Comparison of ENCODE assay signal across 10 mouse cellular contexts in genomic region chr14:55518897-55519296, GRCm38 (mm10). TPM values are rescaled to one million over a fixed set of nuclear protein-coding genes. Genes with fewer than 3 reads are reported as not detected.
A peak's percentile ranks its signal among the peaks of the same experiment; 100 is the strongest.
DNase-seq lines count a peak whose midpoint lies in the region; ATAC-seq and TF ChIP-seq lines count a peak whose summit lies in the region.
"Had no signal": no experiment of that assay in that cellular context is flagged by ENCODE, and none has a peak within 500 bp of the region (broad histone marks: within the 10 kb centered on the region; RNA-seq: fewer than 3 reads in every experiment).

No protein-coding gene starts in this region.

- no peak for TF ChIP-seq EP300 in heart, adult 2 months (IDR thresholded peaks at IDR 0.05; ENCODE audit: insufficient read depth, low read depth, low read length)

- H3K36me3 ChIP-seq in forebrain, embryonic 16.5 days (ENCODE audit: control insufficient read depth, insufficient read depth) = no peaks in the 10 kb centered on the region
- no peaks in the 10 kb centered on the region for H3K36me3 ChIP-seq in neural tube, embryonic 12.5 days
- no peaks in the 10 kb centered on the region for H3K36me3 ChIP-seq in heart, adult 2 months (ENCODE audit: control insufficient read depth, insufficient read depth, low read length)

- intact Hi-C loops in heart, adult 2 months (cut with DNase I) = no loop called here

- TF ChIP-seq CTCF in brain, embryonic 14.5 days (IDR thresholded peaks at IDR 0.05; ENCODE audit: borderline replicate concordance, extremely low read depth, insufficient read depth, insufficient read length) = no peak
- no peak for TF ChIP-seq CTCF in heart, adult 2 months (IDR thresholded peaks at IDR 0.05)

- peaks cover 10% of the 10 kb centered on the region for H3K4me1 ChIP-seq in forebrain, embryonic 16.5 days (replicated peaks; ENCODE audit: control insufficient read depth, insufficient read depth, low read length)
- peaks cover 25% of the 10 kb centered on the region for H3K4me1 ChIP-seq in neural tube, embryonic 12.5 days
- H3K4me1 ChIP-seq in heart, adult 2 months (ENCODE audit: control insufficient read depth, insufficient read depth, low read length) = no peaks in the 10 kb centered on the region

- H3K4me3 ChIP-seq in forebrain, embryonic 16.5 days (replicated peaks; ENCODE audit: low read length) = no peak overlapping the region
- no peak overlapping the region for H3K4me3 ChIP-seq in neural tube, embryonic 12.5 days
- H3K4me3 ChIP-seq in heart, adult 2 months = no peak overlapping the region

- no peaks in the 10 kb centered on the region for H3K79me2 ChIP-seq in heart, adult 2 months (replicated peaks; ENCODE audit: control insufficient read depth, insufficient read depth, low read length)

- ATAC-seq in forebrain, embryonic 16.5 days = peak; percentile 34; the same call in 1 of the 2 replicates
- ATAC-seq in neural tube, embryonic 12.5 days (ENCODE audit: low FRiP score, low read depth) = peak; percentile 71

- no peak for TF ChIP-seq POLR2A in brain, embryonic 14.5 days (IDR thresholded peaks at IDR 0.05; ENCODE audit: borderline replicate concordance, extremely low read depth, insufficient read depth, insufficient read length, poor library complexity, severe bottlenecking)
- TF ChIP-seq POLR2A in heart, adult 2 months (IDR thresholded peaks at IDR 0.05; ENCODE audit: insufficient read depth, low read depth, low read length) = no peak

- H3K27me3 ChIP-seq in forebrain, embryonic 16.5 days (replicated peaks; ENCODE audit: control insufficient read depth, insufficient read depth, low read length) = no peaks in the 10 kb centered on the region
- peaks cover 14% of the 10 kb centered on the region for H3K27me3 ChIP-seq in neural tube, embryonic 12.5 days (replicated peaks)
- H3K27me3 ChIP-seq in heart, adult 2 months (ENCODE audit: control insufficient read depth, insufficient read depth, low read length) = peaks cover 10% of the 10 kb centered on the region

- DNase-seq in brain, embryonic 14.5 days (ENCODE audit: low read depth) = peak; percentile 79
- peak; percentile 63 to 68 for DNase-seq in layer of hippocampus, postnatal 14 days (ENCODE audit: low spot score in 2 of 2)
- no peak for DNase-seq in urinary bladder, postnatal 14 days (ENCODE audit: low spot score)
- no peak for DNase-seq in urinary bladder, postnatal 4 days (ENCODE audit: low spot score in 2 of 2)
- no peak for DNase-seq in heart, adult 2 months
- no peak for DNase-seq in adrenal gland, postnatal 10 days
- DNase-seq: kidney, postnatal 36 days had no signal

- WGBS in forebrain, embryonic 16.5 days = 59% methylated on average over 2 of the region's 2 CpGs
- 31% methylated on average over 2 of the region's 2 CpGs for WGBS in neural tube, embryonic 12.5 days
- WGBS in heart, adult 2 months = 77% methylated on average over 2 of the region's 2 CpGs

- no peak overlapping the region for H3K4me2 ChIP-seq in forebrain, embryonic 16.5 days (ENCODE audit: low read length)
- H3K4me2 ChIP-seq in neural tube, embryonic 12.5 days (replicated peaks) = no peak overlapping the region; the same call in 1 of the 2 replicates

- H3K9me3 ChIP-seq in forebrain, embryonic 16.5 days (ENCODE audit: control insufficient read depth, low read length) = no peaks in the 10 kb centered on the region
- H3K9me3 ChIP-seq in neural tube, embryonic 12.5 days = no peaks in the 10 kb centered on the region

- H3K27ac ChIP-seq in forebrain, embryonic 16.5 days (ENCODE audit: low read length) = no peak overlapping the region
- H3K27ac ChIP-seq in neural tube, embryonic 12.5 days = no peak overlapping the region
- H3K27ac ChIP-seq in heart, adult 2 months = no peak overlapping the region

- H3K9ac ChIP-seq in forebrain, embryonic 16.5 days (replicated peaks; ENCODE audit: low read depth, low read length) = no peak overlapping the region
- no peak overlapping the region for H3K9ac ChIP-seq in neural tube, embryonic 12.5 days
- no peak overlapping the region for H3K9ac ChIP-seq in heart, adult 2 months (ENCODE audit: low read depth, low read length)

RNA-seq across cellular contexts. Expression of gene Nrl, which starts 5.9 kb away (rescaled TPM):
- 0.56 and 0.69 TPM in 2 replicates for polyA plus RNA-seq in brain, embryonic 14.5 days (2012; rRNA removed)
- polyA plus RNA-seq in forebrain, embryonic 16.5 days (2015; fragmentation: Nextera tagmentation; extraction: Ambion mirVana) = not detected in 2 replicates
- 1 to 10 TPM; 1.5 to 2.2 TPM for total RNA-seq in layer of hippocampus, postnatal 14 days (2021)
- polyA plus RNA-seq in neural tube, embryonic 12.5 days (2016; fragmentation: Nextera tagmentation; extraction: Ambion mirVana) = 0.10 and 0.19 TPM in 2 replicates
- total RNA-seq in heart, adult 2 months (2021) = not detected
- not detected in 2 replicates for polyA plus RNA-seq in heart, adult 2 months (2012; rRNA removed)
- total RNA-seq in adrenal gland, postnatal 10 days (2021) = not detected
- polyA plus RNA-seq: lung, embryonic 16.5 days had no signal

RNA-seq across cellular contexts. Expression of gene Cpne6, which starts 8.7 kb away (rescaled TPM):
- polyA plus RNA-seq in brain, embryonic 14.5 days (2012; rRNA removed) = 6.7 and 9.5 TPM in 2 replicates
- polyA plus RNA-seq in forebrain, embryonic 16.5 days (2015; fragmentation: Nextera tagmentation; extraction: Ambion mirVana) = 9.9 and 18.0 TPM in 2 replicates
- total RNA-seq in layer of hippocampus, postnatal 14 days (2021) = 100 to 1,000 TPM; 544 to 545 TPM
- polyA plus RNA-seq in neural tube, embryonic 12.5 days (2016; fragmentation: Nextera tagmentation; extraction: Ambion mirVana) = 1.4 and 2.4 TPM in 2 replicates
- total RNA-seq in heart, adult 2 months (2021) = not detected
- 0.25 and 0.26 TPM in 2 replicates for polyA plus RNA-seq in heart, adult 2 months (2012; rRNA removed)
- under 1 TPM; 0.09 to 0.61 TPM for total RNA-seq in adrenal gland, postnatal 10 days (2021)

RNA-seq across cellular contexts. Expression of gene Pck2, which starts 21.2 kb away (rescaled TPM):
- 21.5 and 23.2 TPM in 2 replicates for polyA plus RNA-seq in brain, embryonic 14.5 days (2012; rRNA removed)
- 23.3 and 23.6 TPM in 2 replicates for polyA plus RNA-seq in forebrain, embryonic 16.5 days (2015; fragmentation: Nextera tagmentation; extraction: Ambion mirVana)
- total RNA-seq in layer of hippocampus, postnatal 14 days (2021) = 10 to 100 TPM; 24.0 to 26.8 TPM
- 18.2 and 21.0 TPM in 2 replicates for polyA plus RNA-seq in neural tube, embryonic 12.5 days (2016; fragmentation: Nextera tagmentation; extraction: Ambion mirVana)
- total RNA-seq in heart, adult 2 months (2021) = 1 to 10 TPM; 9.0 to 9.4 TPM
- 13.3 and 15.3 TPM in 2 replicates for polyA plus RNA-seq in heart, adult 2 months (2012; rRNA removed)
- total RNA-seq in adrenal gland, postnatal 10 days (2021) = 10 to 100 TPM; 45.2 to 51.4 TPM

RNA-seq across cellular contexts. Expression of gene Carmil3, which starts 28.4 kb away (rescaled TPM):
- 178 and 292 TPM in 2 replicates for polyA plus RNA-seq in brain, embryonic 14.5 days (2012; rRNA removed)
- polyA plus RNA-seq in forebrain, embryonic 16.5 days (2015; fragmentation: Nextera tagmentation; extraction: Ambion mirVana) = 29.4 and 38.1 TPM in 2 replicates
- 10 to 100 TPM; 68.3 to 97.6 TPM for total RNA-seq in layer of hippocampus, postnatal 14 days (2021)
- polyA plus RNA-seq in neural tube, embryonic 12.5 days (2016; fragmentation: Nextera tagmentation; extraction: Ambion mirVana) = 16.1 and 16.8 TPM in 2 replicates
- 1 to 10 TPM; 1.3 to 2.0 TPM for total RNA-seq in heart, adult 2 months (2021)
- polyA plus RNA-seq in heart, adult 2 months (2012; rRNA removed) = 3.4 and 4.8 TPM in 2 replicates
- total RNA-seq in adrenal gland, postnatal 10 days (2021) = 1 to 10 TPM; 5.3 to 8.5 TPM

RNA-seq across cellular contexts. Expression of gene Dhrs4, which starts 40.3 kb away (rescaled TPM):
- polyA plus RNA-seq in brain, embryonic 14.5 days (2012; rRNA removed) = 16.0 and 25.6 TPM in 2 replicates
- polyA plus RNA-seq in forebrain, embryonic 16.5 days (2015; fragmentation: Nextera tagmentation; extraction: Ambion mirVana) = 43.3 and 48.2 TPM in 2 replicates
- 10 to 100 TPM; 17.0 to 21.9 TPM for total RNA-seq in layer of hippocampus, postnatal 14 days (2021)
- 41.5 and 41.7 TPM in 2 replicates for polyA plus RNA-seq in neural tube, embryonic 12.5 days (2016; fragmentation: Nextera tagmentation; extraction: Ambion mirVana)
- 100 to 1,000 TPM; 106 to 125 TPM for total RNA-seq in heart, adult 2 months (2021)
- polyA plus RNA-seq in heart, adult 2 months (2012; rRNA removed) = 64.7 and 85.7 TPM in 2 replicates
- 100 to 1,000 TPM; 153 to 177 TPM for total RNA-seq in adrenal gland, postnatal 10 days (2021)

Comparison
In these comparisons a context has a peak if more than half of its experiments do, and no peak if none do; other contexts are left out.
1. DNase-seq: peak in brain, embryonic 14.5 days (single experiment) and layer of hippocampus, postnatal 14 days (2 of 2); none in urinary bladder, postnatal 14 days (single experiment), urinary bladder, postnatal 4 days (0 of 2), heart, adult 2 months (0 of 2) and adrenal gland, postnatal 10 days (single experiment).